Mouse (Mus musculus) kidney, postnatal 4 days (tissue): ENCODE data around the gene Hoxa5.

Experiments
- DNase-seq, 2 experiments: peaks; one replicate each; pipeline ENCODE4 v3.0.0; 2021; ENCODE audit warnings: mixed read lengths in 2 of 2

Hoxa5 gene

DNA sequence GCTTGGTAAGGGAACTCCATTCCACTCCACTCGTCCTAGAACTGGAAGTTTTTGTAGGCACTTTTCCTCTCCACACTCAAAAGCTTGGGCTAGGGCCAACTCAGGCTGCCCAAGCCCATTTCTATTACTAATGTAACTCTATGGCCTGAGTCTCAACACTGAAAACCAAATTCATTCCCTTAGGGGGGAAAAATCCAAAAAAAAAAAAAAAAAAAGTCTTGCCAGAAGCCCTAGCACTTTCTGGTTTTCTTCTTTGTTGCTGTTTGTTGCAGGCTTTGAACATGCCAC lies 42.4 kb downstream of the Hoxa5 start:
- DNase-seq, result peak in 1 of 2 experiments; percentile 29

DNA sequence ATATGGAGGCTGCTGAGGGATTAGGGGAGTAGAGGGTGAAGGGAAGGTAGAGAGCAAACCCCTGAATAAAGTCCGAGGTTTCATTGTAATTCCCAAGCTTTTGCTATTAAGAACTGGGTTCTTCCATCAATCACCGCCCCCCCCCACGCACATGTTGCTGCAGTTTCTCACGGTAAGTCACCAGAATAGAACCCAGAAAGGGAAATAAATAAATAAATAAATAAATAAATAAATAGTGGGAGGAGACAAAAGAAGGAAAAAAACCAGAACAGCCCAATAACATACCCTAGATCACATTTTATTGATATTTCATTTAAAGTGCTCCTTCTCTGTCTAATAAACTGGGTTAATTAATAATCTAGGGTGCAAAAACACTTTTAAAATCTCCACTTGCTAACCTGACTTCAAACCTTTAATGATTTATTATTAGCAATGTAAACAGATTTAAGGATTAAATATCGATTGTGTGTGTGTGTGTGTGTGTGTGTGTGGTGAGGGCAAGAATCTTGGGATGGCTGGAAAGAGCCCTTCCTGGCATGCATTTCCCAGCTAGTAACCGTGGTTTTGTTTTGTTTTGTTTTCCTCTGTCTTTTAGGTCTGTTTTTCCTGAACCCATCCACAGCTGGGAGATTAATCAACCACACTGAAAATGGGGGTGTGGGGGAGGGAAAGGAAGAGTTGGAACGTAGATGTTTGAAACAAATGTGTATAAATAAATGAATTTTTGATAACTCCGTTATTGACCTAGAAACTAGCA lies 42.9 kb downstream of the Hoxa5 start:
- DNase-seq, result peak in 1 of 2 experiments; percentile 17

DNA sequence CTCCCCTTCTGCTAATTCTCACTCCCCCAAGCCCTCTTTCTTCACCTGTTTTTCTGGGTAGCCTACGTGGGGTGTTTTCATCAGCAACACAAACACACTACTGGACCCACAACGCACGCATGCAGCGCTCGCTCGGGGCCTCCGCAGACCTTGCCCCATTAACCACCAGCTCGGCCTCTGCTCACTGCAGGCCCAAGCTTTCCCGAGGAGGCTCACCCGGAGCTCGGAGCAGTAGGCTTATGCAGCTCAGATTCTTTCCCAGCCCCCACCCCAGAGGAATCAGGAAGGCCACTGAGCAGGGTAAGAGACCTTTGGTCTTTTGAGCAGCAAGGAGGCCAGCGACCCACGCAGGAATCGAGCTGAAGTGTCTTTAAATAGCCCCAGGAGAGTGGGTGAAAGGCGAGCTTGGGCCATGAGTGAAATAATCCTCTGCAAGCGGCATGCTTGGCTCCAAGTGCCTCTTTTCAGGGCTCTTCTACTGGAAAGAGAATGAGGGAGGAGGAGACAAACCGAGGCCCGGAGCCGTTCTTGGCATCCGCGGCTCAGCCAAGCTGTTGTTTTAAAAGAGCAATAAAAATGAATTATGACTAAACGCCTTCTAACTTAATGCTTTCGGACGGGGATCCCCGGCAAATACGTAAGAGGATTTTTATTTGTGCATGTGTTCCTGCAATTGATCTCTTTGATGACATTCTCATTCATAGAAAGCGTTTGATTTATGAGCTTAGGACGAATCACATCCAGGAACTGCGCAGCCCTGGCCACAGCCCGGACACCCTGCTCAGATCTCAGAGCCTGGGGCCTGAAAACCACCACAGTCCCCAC lies 43.7 kb downstream of the Hoxa5 start:
- peak; percentile 80 to 85 for DNase-seq

DNA sequence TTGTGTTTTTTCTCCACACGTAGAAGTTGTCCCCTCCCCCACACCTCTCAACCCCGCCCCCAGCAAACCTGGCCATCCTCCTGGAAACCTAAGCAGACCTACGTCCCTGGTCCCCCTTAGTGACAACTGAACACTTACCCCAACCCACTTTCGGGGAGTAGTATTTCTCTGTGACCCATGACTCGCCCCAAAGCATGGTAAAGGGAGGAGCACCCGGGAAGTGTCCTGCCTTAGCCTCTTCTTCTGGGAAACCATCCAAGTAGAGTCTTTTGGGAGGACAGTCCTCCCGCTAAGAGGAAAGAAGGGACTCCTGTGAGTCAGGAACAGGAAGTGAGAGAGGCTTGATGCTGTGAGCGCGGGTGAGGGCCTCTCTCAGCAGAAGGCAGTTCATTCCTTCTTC lies 44.4 kb downstream of the Hoxa5 start:
- DNase-seq, result peak; percentile 32 to 54

DNA sequence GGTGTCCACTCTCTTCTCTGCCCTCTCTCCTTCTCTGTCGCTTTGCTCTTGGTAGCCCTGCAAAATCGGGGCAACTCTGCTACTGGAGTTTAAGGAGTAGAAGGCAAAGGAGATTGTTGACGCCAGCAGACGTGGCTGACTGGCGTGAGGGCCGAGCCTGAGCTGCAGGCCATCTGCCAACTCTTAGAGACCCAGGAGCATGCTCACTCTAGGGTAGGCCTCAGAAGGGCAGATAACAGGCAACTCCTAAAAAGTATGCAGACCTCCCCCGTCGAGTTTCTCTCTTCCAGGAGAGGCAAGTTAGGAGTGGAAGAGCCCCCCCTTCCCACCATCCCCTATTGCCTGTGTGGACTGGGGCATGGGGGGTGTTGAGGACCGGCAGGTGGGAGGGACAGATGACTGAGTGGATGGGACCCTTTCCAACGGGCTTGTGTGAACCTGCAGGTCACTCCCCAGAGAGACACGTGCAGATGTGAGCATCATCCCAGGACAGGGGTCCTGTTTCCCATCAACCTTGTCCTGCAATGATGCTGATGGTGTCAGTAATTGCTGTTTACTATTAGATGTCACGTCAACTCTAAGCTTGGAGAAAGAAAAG lies 45.1 kb downstream of the Hoxa5 start:
- peak; percentile 55 to 71 for DNase-seq

DNA sequence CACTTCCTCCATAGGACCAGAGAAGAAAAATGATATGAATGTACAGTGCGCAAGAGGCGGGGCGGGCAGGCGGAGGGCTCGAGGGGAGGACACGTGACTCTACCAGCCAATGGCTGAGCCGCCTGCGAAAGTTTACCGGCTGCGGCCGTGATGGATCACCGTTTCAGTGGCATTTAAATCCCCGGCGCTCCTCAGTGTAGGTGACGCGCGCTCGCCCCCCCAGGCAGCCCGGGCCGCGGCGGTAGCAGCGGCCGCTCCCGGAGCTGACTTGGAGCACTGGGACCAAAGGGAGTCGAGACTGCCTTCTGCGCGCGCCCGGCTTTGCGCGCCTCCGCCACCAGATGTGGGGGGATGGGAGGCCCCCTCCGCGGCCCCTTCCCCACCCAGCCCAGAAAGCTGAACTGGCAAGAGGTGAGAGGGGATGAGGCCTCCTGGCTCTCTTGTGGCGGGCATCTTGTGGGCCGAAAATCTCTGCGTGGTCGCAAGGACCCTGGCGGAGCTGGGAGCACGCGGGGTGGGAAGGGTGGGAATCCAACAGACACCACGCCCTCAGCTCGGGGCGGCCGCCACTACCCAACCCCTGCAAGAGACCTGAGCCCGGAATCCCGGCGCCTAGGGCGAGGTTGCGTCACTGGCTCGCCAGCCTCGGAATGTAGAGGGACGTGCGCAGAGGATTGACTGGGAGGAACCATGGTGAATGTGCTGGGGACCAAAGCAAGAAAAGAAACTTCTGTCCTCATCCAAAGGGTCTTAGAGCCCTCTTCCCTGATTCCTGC lies 45.9 kb downstream of the Hoxa5 start, which contains the start of gene Hoxa1:
Gene Hoxa1 (minus strand): TSS at position 42 of the 776 bp plus-strand sequence.
- peak; percentile 88 to 93 for DNase-seq

DNA sequence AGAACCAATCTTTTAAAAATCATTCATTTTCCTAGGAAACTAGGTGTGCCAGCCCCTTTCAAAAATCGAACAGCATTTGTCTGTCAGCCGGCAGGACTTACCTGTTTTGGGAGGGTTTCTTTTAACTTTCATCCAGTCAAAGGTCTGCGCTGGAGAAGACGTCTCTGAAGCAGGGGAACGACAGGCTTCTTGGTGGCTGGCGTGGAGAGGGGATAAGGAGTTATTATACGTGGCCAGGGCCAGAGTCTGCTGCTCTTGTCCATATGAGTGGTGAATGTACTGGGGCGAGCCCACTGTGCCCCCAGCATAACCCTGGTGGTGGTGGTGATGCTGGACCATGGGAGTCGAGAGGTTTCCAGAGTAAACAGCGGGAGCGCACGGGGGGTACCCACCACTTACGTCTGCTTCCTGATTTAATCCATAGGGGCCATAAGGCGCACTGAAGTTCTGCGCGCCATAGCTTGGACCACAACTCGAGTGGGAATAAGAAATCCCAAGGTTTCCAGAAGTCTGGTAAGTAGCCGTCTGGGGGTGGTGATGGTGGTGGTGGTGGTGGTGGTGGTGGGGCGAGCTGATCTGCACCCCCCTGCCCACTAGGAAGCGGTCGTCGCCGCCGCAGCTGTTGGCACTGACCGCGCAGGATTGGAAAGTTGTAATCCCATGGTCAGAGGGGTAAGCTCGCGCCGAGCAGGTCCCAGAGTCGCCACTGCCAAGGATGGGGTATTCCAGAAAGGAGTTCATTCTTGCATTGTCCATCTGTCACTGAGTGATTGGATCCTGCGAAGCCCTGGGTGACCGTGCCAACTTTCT lies 46.7 kb downstream of the Hoxa5 start:
- no peak for DNase-seq

DNA sequence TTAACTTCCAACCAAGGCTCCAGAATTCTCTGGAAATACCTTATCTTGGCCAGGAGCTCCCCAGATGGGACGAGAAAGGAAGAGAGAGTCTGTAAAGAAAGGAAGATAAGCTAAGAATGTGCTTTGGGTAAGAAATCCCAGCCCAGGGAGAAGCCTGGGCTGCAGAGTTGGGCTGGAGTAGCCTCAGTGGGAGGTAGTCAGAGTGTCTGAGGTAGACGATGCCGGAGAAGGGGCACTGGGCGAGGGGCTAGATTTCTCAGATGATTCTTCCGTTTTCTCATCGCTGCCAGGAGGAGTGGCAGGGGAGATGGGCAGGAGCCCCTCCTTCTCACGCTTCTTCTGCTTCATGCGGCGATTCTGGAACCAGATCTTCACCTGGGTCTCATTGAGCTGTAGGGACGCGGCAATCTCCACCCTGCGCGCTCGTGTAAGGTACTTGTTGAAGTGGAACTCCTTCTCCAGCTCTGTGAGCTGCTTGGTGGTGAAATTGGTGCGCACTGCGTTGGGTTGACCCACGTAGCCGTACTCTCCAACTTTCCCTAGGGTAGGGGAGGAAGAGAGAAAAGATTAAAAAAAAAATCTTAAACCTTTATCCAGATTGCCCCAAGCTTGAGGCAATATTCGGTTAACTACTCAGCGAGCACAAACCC lies 47.7 kb downstream of the Hoxa5 start:
- DNase-seq, result peak in 1 of 2 experiments; percentile 6

DNA sequence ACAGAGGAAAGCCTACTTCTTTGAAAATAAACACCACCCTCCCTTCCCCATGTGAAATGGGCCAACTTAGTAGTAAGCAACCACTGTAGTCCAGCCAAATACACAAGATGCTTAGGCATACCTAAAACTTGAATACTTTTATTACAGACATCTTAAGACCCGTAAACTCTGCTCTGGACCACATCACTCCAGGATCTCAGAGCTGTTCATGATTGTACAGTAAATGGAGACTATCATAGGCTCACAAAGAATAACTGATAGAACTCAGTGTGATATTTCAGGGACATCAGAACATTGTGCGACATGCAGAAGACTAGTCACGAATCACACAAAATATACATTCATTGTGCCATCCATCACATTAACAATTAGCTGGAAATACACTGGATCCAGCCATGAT lies 48.9 kb downstream of the Hoxa5 start:
- no peak for DNase-seq

DNA sequence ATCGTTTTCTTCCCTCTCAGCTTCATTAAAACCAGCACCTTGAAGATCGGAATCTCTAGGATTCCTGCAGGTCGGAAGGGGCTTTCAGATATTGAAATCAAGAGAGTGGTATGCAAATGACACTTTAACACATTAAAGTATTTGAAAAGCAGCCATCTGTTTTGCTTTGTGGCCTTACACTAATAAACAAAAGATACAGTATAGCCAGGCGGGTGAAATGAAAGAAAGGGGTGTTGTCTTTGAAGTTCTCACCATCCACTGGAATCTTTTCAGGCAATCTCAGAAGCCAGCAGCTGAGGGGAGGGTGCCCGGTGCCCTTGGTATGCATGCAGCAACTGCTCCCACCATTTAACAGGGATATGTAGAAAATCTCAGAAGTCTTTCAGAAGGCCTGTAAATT lies 50.3 kb downstream of the Hoxa5 start:
- DNase-seq, result peak in 1 of 2 experiments; percentile 9

DNA sequence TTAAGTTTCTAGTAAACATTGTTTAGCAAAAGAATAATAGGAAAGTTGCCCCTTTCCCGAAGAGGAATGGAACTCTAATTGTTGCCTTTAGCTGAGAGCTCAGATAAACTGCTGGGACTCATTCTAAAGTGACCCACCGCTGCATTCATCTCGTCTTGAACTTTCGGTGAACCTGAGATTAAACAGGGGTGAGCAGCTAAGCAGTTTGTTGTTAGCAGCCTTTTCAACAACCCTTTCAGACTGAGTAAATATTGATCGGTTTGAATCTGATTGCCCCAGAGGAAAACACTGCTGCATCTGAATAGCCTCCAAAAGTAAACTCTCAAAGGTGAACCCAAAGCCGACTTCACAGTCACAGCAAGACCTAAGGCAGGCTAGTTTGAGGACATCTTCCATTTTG lies 51.1 kb downstream of the Hoxa5 start:
- peak in 1 of 2 experiments; percentile 4 for DNase-seq

DNA sequence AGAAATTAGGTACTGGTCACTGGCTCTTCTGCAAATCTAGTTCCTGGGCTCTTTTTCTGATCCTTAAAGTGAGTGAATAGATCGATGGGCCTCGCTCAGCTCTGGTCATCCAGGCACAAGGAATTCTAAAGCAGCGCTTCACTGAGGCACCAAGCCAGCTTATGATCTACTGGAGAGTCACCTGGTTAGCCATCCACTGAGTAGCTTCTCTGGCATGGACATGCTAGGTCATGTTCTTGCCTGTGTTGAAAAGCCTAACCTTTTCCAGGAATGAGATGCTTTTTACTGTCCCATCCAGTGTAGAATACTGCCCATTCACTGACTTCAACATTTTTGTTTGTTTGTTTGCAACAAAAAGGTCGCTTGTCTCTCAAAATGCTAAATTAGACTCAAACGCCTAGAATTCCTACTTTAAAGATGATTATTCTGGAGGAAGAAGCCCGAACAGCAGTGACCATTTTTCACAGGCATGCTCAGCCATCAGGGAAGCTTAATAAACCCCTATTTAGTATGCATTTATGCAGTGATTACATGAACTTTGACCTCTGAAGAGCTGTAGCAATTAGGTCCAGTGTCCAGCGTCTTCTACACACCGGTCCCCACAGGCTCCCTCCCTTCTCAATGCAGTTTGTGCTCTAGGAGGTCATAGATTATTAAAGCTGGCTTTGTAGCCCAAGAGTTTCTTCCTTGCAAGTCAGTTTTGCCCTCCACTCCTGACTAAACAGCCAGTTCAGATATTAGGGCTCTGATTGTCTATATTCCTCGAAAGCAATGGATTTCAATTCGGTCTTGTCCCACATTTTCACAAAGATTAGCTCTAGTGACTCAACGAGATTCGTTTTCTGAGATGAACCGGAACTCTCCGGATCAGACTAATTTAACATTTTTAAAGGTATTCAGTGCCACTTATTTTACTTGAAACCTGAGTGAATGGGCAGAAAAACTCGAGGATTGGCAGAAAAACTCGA lies 51.9 kb downstream of the Hoxa5 start:
- DNase-seq, result peak in 1 of 2 experiments; percentile 7
